Mouse (Mus musculus): ENCODE data around the gene Nfasc. TPM values are rescaled to one million over a fixed set of nuclear protein-coding genes. Genes with fewer than 3 reads are reported as not detected.

The Nfasc gene
- total and polyA plus RNA-seq, 3 experiments, result 0.04 TPM; not detected in 2

DNA sequence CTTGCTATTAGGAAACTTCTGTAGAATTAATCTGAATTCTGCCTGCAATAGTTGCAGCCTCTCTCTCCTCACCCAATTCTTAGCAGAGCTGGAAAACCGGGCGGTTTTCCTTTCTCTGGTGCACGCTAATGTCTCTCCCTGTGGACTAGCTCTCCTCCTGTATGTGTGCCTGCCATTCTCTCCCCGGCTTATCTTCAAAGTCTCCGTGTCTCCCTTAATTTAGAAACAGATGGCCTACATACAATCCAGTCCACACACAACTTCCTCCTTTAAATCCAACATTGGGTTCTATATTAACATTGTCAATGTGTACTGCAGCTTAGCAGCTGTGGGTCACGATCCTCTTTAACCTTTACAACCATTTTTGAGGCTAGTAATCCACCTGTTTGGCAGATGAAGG lies 116.6 kb downstream of the Nfasc start:
- in situ Hi-C loops (cut with MboI; ENCODE audit: low pct_ligation_motif_present, low pct_unique_long_range_greater_than_20kb, low sequenced_read_pairs) (no loop called here), dilution Hi-C loops (cut with MboI; ENCODE audit: extremely low pct_ligation_motif_present, extremely low pct_unique_long_range_greater_than_20kb, low sequenced_read_pairs) (no loop called here)
- Histone ChIP-seq H3K9me3 (replicated peaks; ENCODE audit: low read length) (no peaks in the 10 kb centered on the region), H3K4me3 (replicated peaks in 1 of 3; ENCODE audit: low read depth in 2 of 3, low read length in 2 of 3, poor library complexity in 1 of 3) (no peak overlapping the region), H3K27ac (ENCODE audit: insufficient read depth, low read depth) (no peak overlapping the region), H3K36me3 (replicated peaks in 1 of 2; ENCODE audit: control insufficient read depth in 1 of 2, insufficient read depth in 1 of 2, low read length in 1 of 2) (no peaks in the 10 kb centered on the region), H3K79me2 (replicated peaks; ENCODE audit: control insufficient read depth, extremely low read depth, insufficient read depth, poor library complexity, severe bottlenecking) (no peaks in the 10 kb centered on the region), H3K27me3 (replicated peaks) (peaks cover 97% of the 10 kb centered on the region), H3K4me1 (ENCODE audit: control insufficient read depth in 1 of 2, insufficient read depth in 2 of 2) (no peaks in the 10 kb centered on the region), H3K4me2 (ENCODE audit: insufficient read depth, low read depth, poor library complexity, severe bottlenecking) (no peak overlapping the region), H3K9ac (ENCODE audit: insufficient read depth, low read depth) (no peak overlapping the region)
- TF ChIP-seq MAZ (IDR thresholded peaks at IDR 0.05; ENCODE audit: low read depth, low read length), result no peak
- no peak for TF ChIP-seq SIN3A (IDR thresholded peaks at IDR 0.05; ENCODE audit: low read length)
- no peak for TF ChIP-seq UBTF (IDR thresholded peaks at IDR 0.05; ENCODE audit: low read depth, low read length)
- TF ChIP-seq JUND (conservative IDR thresholded peaks at IDR 0.05; ENCODE audit: low read depth, low read length), result no peak
- TF ChIP-seq ELF1 (IDR thresholded peaks at IDR 0.05; ENCODE audit: low read depth, low read length), result no peak
- no peak for TF ChIP-seq E2F4 (IDR thresholded peaks at IDR 0.05; ENCODE audit: insufficient replicate concordance, low read depth, low read length)
- TF ChIP-seq ZKSCAN1 (IDR thresholded peaks at IDR 0.05; ENCODE audit: borderline replicate concordance, low read depth, low read length), result no peak
- TF ChIP-seq CTCF (conservative IDR thresholded peaks at IDR 0.05 in 1 of 2, IDR thresholded peaks at IDR 0.05 in 1 of 2; ENCODE audit: low read depth in 2 of 2, low read length in 2 of 2), result no peak
- no peak for TF ChIP-seq MAFK (IDR thresholded peaks at IDR 0.05; ENCODE audit: insufficient replicate concordance, low read length)
- TF ChIP-seq JUN (IDR thresholded peaks at IDR 0.05; ENCODE audit: insufficient read depth, low read depth, low read length), result no peak
- DNase-seq (ENCODE audit: extremely low read depth), result no peak

DNA sequence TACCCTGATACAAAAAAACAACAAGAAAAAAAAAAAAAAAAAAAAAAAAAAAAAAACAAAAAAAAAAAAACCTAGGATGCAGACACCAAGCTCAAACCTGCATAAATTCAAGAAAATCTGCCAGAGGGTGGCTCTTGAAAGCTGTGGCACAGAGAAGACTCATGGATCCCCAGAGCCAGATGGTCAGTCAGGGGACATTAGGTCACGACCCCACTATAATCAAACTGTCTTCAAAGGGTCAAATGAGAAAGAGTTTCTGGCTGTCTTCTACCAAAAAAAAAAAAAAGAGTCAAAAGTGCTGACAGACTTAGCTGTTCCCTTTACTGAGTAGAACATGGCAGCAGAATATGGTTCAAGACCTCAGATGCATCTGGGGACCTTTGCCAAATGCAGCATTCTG lies 117.1 kb downstream of the Nfasc start:
- no peaks in the 10 kb centered on the region for H3K4me1 ChIP-seq (ENCODE audit: control insufficient read depth in 1 of 2, insufficient read depth in 2 of 2)
- in situ Hi-C loops (cut with MboI; ENCODE audit: low pct_ligation_motif_present, low pct_unique_long_range_greater_than_20kb, low sequenced_read_pairs), result no loop called here
- H3K27me3 ChIP-seq (replicated peaks), result peaks cover 93% of the 10 kb centered on the region

More for the DNA sequence above, 117.1 kb downstream of the Nfasc start:
- Histone ChIP-seq H3K9me3 (replicated peaks; ENCODE audit: low read length) (no peaks in the 10 kb centered on the region), H3K9ac (ENCODE audit: insufficient read depth, low read depth) (no peak overlapping the region), H3K79me2 (replicated peaks; ENCODE audit: control insufficient read depth, extremely low read depth, insufficient read depth, poor library complexity, severe bottlenecking) (no peaks in the 10 kb centered on the region), H3K36me3 (replicated peaks in 1 of 2; ENCODE audit: control insufficient read depth in 1 of 2, insufficient read depth in 1 of 2, low read length in 1 of 2) (no peaks in the 10 kb centered on the region), H3K27ac (ENCODE audit: insufficient read depth, low read depth) (no peak overlapping the region), H3K4me2 (ENCODE audit: insufficient read depth, low read depth, poor library complexity, severe bottlenecking) (no peak overlapping the region), H3K4me3 (replicated peaks in 1 of 3; ENCODE audit: low read depth in 2 of 3, low read length in 2 of 3, poor library complexity in 1 of 3) (no peak overlapping the region)
- no peak for DNase-seq (ENCODE audit: extremely low read depth)
- TF ChIP-seq RCOR1 (conservative IDR thresholded peaks at IDR 0.05; ENCODE audit: low read depth, low read length) (no peak), NELFE (IDR thresholded peaks at IDR 0.05; ENCODE audit: low read depth, low read length) (no peak), JUND (conservative IDR thresholded peaks at IDR 0.05; ENCODE audit: low read depth, low read length) (no peak), HCFC1 (IDR thresholded peaks at IDR 0.05; ENCODE audit: low read depth, low read length) (no peak), IRF4 (IDR thresholded peaks at IDR 0.05; ENCODE audit: low read depth, low read length) (no peak), MAFK (IDR thresholded peaks at IDR 0.05; ENCODE audit: insufficient replicate concordance, low read length) (no peak), PAX5 (IDR thresholded peaks at IDR 0.05; ENCODE audit: low read length) (no peak), RAD21 (IDR thresholded peaks at IDR 0.05; ENCODE audit: low read depth, low read length) (no peak), TCF12 (IDR thresholded peaks at IDR 0.05; ENCODE audit: low read depth, low read length) (no peak), USF1 (IDR thresholded peaks at IDR 0.05; ENCODE audit: low read depth, low read length) (no peak), NRF1 (IDR thresholded peaks at IDR 0.05; ENCODE audit: low read depth, low read length) (no peak), TBP (conservative IDR thresholded peaks at IDR 0.05; ENCODE audit: low read depth, low read length) (no peak), SMC3 (IDR thresholded peaks at IDR 0.05; ENCODE audit: low read depth, low read length) (no peak), MXI1 (IDR thresholded peaks at IDR 0.05; ENCODE audit: low read depth, low read length) (no peak), ETS1 (conservative IDR thresholded peaks at IDR 0.05; ENCODE audit: low read depth, low read length) (no peak), CTCF (conservative IDR thresholded peaks at IDR 0.05 in 1 of 2, IDR thresholded peaks at IDR 0.05 in 1 of 2; ENCODE audit: low read depth in 2 of 2, low read length in 2 of 2) (no peak), ZMIZ1 (IDR thresholded peaks at IDR 0.05; ENCODE audit: low read depth, low read length) (no peak)
- dilution Hi-C loops (cut with MboI; ENCODE audit: extremely low pct_ligation_motif_present, extremely low pct_unique_long_range_greater_than_20kb, low sequenced_read_pairs), result no loop called here
